Mouse (Mus musculus) right cerebral cortex, postnatal 14 days (tissue): ENCODE results near the gene Itgb3.
A peak's percentile ranks its signal among the peaks of the same experiment; 100 is the strongest.

Source experiments
- DNase-seq: peaks from one replicate; pipeline ENCODE4 v3.0.0; 2022

Itgb3 gene

DNA sequence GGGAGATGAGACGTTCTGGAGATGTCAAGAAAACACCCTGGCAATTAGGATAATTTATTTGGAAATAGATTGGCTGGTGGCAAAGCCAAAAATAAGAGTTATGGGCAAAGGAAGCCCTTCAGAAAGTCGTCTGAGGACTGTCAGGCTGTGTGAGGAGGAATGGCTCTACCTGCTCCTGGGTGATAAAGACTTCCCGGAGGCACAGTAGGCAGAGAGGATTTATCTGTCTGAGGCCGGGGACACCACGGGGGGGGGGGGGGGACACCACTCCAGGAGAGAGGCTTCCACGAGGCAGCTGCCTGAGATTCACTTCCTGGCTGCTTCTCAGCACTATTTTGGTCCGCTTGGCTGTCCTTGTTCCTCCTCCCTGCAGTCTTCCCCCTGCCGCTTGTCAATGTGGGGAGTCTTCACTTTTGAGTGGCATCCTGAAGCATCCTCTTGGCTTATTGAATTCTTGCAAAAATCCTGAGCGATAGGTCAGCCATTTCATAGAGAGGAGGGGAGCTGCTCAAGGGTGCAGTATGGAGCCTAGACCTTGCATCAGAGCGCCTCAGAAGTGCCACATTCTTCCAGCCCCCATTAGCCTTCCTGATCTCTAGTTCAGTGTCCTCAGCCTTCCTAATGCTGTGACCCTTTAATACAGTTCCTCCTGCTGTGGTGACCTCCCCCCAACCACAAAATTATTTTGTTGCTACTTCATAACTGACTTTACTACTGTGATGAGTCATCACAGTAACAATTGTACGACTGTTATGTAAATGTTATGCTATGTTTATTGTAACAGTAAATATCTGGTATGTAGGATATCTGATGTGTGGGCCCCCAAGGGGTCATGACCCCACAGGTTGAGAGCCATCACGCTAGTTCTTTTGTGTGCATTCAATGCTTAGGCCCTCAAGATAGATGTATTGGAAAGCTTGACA is 14.5 kb downstream of the Itgb3 start:
- no peak for DNase-seq

DNA sequence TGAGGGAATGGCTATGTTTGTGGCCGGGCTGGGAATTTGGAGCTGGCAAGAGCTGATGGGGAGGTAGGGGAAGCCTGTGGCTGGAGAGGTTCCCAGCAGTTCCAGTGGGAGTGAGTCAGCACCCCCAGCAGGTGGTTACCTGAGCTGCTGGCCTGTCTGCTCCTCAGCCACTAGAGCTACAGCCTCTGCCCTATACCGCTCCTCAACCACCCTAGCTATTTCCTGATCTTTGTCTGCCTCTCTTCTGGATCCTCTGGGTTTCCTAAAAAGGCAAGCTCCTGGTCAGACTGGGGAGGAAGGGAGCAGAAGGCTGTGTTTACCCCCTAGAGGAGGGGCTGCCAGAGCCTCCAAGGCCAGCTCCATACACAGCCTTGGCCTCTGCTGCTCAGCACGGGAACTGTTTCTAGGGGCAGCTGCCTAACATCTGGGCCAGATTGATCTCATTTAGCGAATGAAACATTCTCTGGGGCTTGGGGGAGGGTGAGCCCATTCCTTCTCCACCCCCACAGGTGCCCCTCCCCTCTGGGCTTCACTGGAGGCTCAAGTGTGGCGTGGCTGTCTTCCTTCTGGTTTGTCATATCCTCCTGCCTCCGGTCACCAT is 17.1 kb downstream of the Itgb3 start:
- no peak for DNase-seq

DNA sequence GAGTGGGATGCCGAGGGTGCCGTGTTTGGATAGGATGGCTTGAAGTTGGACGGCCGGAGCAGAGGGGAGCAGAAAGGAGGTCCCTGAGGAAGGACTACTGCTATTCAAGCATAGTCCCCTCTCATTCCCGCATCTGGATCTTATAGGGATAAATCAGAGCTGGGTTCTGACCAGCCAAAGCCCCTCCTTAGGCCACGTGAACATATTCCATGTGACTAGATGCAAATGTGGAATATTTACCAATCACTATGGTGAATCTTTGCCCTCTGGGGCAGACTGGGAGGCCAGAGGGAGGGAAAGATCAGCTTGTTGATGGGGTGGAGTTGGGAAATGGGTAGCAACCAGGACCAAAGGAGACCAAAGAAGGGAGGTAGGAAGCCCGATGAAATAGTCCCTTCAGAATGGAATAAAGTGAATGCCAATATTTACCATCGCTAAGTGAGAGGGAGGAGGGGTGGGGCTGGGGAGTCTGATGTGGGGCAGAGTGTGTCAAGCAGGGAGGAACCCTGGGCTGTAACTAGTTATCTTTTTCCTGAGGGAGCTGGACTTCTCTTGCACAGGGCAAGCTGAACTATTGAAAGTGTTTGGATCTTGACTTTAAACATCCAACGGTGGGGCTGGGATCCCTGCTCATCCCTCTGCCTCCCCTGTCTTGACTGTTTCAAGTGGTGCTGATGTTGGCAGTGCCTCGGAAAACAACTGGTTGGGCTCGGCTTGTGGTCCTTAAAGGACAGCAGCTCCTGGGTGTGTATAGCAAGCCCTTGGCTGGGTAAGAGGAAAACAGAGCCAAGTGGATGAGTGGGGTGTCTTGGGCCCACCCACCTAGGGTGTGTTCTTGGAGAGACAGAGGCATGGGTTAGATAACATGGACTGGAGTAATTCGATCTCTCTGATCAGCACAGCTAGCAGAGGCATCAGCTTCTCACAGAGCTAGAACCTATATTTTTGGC is 17.9 kb downstream of the Itgb3 start:
- DNase-seq = no peak

DNA sequence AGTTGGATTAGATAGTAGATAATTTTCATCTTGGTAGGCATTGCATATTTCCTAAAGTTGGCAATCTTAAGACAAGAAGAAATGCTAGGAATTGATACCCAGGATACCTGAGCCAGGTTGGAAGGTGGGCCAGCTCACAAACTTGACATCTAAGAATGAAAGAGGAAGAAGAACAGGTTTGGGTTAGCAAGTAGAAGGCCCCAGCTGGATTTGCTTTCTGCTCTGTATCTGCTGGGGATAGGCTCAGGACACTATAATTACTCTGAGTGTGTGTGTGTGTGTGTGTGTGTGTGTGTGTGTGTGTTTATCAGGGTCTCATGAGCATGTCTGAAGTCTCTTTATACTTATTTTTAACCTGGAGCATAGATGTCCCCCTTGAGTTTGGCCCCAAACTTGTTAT is 18.8 kb downstream of the Itgb3 start:
- no peak for DNase-seq

DNA sequence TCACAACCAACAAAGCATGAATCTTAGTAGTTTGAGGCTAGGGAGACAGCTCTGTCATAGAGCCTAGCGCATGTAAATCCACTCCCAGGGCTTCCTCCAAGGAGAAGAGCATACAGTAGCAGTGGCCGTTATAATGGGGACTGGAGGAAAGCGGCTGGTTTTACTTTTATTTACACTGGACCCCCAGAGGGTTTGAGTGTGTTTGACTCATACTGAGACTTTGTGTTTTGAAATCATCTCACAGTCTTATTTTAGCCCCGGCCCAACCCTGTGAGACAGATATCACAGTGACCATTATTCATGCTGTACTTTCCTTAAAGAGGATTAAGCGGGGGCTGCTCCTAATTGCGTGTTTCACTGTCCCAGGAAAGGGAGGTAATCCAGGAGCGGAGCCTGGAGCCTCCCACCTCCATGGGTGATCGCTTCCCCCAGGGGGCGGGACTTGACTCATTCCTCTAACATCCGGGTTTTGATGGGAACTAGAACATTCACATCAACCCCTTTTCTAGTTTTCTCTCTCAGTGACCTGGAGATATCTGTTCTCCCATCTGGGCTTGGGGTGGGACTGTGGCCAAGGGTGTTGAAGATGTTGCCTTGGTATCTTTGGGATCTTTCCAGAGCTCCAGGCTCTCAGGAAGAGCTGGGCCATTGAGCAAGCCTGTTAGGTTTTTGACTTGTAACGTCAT is 20.0 kb downstream of the Itgb3 start:
- no peak for DNase-seq

DNA sequence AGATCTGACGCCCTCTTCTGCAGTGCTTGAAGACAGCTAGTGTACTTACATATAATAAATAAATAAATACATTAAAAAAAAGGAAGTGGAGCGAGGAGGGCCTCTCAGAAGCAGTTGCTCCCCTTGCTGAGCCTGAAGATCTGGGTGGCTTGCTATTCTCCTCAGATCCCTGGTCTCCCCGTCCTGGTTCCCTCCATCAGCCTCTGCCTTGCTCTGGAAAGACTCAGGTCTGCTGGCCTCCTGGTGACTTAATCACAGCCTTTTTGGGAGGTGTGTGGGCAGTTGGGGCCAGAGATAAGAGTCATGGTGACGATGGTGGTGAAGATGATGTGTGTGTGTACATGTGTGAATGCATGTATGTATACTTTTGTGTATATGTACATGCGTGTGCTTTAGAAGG is 20.8 kb downstream of the Itgb3 start:
- DNase-seq = no peak

DNA sequence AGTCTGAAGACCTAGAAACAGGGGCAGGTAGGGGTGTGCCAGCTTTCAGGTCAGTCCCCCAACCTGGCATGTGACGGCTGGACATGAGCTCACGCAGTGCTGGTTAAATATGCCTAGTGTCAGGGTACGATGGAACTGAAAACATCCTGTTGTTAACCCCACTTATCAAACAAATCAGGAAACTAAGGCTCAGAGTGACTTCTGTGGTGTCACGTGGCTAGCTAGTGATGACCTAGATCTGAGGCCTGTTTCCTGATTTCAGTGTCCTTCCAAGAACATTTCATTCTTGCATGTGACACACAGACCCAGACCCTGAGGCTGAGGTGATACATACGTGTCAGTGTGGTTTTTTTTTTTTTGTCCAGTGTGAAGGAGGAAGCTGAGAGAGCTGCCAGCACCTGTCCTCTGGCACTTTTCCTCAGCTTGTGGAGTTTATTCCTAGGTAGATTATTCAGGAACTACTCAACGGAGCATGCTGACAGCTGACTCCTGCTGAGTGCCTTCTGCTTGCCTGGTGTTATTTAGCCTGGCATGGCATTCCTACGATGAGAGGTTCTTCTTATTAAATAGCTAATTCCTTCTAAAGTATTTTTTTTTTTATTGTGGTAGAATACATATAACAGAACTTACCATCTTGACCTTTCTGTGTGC is 22.5 kb downstream of the Itgb3 start:
- DNase-seq = no peak

DNA sequence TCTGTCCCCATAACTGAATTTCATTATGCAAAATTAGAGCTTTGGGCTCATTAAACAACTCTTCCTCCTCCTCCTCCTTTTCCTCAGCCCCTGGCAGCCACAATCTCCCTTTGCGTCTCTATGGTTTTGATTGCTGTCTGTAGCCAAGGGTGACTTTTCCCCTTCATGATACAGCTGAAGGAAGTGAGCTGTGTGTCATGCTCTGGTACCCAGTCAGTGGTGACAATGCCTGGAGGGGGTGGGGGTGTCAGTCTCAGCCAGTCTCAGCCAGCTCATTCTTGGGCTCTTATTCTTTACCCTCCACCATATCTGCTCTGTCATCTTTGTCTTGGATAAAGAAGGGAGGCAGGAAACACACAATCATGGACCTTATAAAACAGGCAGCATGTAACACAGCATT is 23.5 kb downstream of the Itgb3 start:
- DNase-seq = no peak

DNA sequence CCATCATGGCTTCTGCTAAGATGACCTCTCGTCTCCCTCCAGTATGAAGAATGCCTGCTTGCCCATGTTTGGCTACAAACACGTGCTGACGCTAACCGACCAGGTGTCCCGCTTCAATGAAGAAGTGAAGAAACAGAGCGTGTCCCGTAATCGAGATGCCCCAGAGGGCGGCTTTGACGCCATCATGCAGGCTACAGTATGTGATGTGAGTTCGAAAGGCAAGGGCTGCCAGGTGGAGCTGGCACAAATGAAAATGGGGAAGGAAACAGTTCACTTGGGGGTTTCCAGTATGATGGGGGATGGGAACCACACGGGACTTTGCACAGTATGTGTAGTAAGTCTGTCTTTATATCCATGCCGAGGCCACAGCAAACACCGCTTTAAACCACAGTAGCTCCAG is 29.2 kb downstream of the Itgb3 start:
- DNase-seq = no peak

DNA sequence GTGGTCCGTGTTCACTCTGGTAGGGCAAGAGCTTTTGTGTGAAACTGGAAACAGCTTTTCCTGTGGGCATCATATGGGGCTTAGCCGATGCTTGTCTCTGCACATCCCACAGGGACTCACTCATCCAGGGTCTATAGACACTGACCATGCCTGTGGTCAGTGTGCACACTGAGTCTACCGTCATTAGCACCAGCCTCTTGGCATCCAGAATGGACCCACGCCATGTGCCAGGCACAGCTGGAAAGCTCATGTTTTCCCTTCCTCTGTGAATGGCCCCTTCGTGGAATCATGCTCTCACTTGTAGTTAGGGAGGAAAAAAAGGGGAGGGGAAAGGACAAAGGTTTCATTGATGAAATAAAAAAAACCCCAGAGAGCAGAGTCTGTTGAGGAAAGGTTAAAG is 30.2 kb downstream of the Itgb3 start:
- DNase-seq = no peak

DNA sequence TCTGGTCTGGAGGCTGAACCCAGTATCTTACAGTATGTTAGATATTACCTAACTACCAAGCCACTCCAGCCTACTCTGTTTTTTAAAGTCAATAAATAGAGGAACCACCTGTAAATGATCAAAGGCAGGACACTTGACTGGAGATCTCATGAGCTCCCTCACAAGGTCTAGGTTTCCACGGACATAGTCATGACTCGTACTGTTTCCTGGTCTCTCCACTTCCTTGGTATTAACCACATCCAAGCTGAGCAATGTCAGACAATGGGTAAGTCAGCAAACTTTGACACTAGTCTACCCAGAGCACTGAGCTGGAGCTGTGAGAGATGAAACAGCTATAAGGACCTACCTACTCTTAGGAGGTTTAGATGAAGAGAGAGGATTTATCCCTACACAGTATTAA is 31.1 kb downstream of the Itgb3 start:
- DNase-seq = no peak

DNA sequence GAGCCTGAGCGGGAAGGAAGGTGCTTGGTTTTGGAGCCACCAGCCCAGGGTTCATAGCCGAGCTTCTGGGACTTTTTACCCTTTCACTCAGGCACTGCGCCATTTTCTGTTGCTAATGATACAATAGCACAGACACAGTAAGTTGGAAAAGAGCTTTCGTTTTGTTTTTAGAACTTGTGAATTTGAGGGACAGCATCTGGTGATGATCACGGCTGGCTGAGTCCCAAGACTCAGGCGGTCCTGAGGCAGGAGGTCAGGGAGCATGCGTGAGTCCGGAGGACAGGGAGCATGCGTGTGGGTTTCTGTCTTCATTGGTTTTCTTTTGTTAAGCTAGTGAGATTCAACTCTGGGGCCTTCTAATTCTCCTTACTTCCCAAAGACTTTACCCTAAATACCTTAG is 31.8 kb downstream of the Itgb3 start:
- no peak for DNase-seq

DNA sequence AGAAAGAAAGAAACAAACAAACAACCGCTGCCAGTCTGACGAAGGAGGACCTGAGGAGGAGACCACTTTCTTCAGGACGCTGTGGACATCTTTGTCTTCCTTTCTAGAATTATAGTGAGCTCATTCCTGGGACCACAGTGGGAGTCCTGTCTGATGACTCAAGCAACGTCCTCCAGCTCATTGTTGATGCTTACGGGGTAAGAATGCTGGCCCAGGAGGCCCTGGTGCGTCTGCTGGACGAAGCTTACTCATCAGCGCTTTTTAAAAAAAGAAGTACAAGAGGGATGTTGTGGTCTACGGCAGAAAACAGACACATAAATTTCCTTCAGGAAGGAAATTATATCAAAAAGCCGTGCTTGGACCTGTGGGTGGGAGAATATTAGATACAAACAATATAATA is 33.1 kb downstream of the Itgb3 start:
- DNase-seq = no peak

DNA sequence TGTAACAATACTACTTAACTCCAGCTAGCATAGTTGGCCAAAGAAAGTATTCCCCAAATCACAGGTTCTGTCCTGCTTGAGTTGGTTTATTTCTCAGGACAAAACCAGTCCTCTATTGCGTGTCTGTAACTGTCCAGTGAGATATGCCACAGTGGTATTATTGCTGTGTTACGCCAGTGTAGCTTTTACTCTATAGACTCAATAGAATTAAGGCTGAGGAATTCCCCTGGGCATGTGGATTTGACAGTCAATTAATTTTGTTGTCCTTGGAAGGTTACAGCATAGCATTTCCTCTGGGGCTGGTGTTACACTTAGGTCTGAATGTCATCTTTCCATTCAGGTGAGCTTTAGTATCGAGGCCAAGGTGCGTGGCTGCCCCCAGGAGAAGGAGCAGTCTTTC is 35.4 kb downstream of the Itgb3 start:
- DNase-seq = no peak

DNA sequence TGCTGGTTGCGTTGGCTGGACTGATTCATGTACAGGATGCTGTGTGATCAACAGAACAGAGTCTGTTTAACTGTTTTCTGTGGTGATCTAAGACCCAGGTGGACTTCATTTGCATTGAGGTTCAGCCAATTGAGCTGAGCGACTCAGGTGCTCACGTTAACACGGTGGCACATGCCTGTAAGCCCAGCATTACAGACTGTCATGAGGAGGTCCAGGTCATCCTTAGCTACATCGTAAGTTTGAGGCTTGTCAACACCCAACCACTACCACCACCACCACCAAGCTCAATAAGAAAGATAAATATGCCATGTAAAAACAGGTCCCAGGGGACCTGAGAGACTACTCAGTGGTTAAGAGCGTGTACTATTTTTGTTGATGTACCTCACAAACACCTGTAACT is 37.6 kb downstream of the Itgb3 start:
- no peak for DNase-seq

DNA sequence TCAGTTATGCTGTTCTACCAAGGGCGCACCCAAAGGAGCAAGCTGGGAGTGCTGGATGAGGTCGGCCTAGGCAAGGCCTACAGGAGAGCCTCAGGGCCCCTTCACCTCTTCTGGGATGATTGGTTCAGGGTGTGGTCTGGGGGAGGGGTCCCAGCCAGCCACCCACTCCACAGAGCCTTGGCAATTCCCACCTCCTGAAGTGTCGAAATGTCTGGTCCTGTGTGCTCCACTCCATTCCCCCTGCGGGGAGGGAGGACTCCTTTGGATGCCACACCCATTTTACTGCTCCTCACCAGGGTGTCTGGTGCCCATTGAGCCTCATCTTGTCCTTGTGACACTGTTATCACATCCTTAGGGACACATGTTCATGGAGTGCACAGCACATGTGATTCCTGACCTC is 38.4 kb downstream of the Itgb3 start:
- DNase-seq = no peak

DNA sequence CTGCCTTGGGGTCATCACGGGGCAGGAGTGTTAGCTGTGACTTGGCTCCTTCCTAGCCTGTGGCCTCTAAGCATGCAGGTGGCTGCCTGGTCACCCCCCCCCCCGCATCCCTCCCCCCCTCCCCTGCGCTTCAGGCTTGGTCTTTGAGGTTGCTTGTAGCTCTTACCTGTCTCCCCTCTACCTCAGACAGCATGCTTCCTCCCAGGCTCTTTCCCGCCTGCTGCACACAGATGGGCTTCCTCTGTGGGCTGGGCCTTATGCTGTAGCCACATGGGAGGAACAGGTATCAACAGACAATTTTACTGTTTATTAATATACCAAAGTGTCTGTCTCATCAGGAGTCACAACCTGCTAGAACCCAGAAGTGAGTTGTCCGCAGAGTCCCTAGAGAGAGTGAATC is 38.8 kb downstream of the Itgb3 start:
- no peak for DNase-seq

DNA sequence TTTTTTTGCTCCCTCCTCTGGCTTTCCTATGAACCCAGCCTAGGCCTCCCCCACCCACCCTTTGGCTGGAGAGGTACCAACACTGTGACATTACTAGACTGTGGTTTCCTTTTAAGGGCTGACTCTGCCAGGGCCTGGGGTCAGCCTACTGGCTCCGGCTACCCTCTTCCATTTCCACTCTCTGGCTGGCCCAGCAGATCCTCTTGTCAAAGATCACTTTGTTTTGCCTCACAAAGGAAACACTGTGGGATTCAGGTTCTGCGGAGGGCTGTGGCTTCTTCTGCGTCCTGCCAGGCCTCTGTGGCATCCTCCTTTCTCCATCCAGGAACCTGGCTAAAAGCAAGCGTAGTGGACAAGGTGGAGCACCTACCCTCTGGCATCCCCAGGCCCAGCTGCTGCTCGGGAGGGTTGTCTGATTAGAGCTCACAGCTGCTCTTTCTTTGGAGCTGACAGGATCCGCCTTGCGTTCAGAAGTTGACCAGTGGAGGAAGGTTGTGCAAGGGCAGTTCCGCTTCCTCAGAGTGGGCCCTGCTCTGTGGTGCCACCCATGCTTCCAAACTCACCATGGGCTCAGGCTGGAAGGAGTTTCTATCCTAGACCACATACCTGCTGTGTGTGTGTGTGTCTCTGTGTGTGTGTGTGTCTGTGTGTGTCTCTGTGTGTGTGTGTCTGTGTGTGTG is 39.5 kb downstream of the Itgb3 start:
- DNase-seq = no peak

DNA sequence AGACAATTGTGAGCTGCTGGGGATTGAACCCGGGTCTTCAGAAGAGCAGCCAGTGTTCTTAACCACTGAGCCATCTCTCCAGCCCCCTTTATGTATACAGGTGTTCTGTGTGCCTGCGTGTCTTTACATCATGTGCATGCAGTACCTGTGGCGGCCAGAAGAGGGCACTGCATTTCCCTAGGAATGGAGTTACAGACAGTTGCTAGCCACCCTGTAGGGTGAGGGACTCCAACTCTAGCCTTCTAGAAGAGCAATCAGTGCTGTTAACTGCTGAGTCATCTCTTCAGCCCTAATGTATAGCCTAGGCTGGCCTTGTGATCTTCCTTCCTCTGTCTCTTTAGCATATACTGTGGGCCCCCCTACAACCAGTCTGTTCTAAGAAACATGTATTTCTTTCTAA is 40.8 kb downstream of the Itgb3 start:
- peak; percentile 47 for DNase-seq

DNA sequence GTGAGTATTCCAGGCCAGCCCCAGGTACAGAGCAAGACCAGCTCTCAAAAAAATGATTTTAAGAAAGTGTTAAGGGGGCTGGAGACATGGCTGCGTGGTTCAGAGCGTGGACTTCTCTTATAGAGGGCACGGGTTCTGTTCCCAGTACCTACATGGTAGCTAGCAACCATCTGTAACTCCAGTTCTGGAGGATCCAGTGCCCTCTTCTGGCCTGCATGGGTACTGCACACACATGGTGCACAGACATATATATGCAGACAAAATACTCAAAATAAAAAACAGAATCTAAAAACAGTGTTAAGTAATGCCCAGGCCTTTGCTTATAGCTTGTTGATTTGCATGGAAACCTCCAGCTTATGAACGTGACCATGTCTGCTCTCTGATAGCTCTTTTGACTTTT is 52.8 kb downstream of the Itgb3 start:
- no peak for DNase-seq

DNA sequence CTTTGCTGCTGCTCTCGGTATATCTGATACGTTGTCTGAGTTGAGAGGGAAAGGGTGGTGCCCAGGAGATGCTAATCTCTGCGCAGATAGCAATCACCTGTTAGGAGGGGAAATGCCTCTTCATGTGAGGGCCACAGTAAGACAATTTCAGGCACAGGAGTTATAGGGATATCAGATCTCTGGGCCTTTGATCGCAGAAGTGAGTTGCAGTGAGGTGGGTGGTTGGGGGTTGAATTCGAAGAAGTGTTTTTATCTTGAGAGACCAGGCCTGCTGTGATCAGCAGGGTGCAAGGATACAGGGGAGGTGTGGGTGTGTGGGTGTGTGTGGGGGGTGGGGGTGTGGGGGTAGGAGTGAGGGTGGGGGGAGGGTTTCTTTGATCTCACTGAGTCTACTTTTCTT is 53.3 kb downstream of the Itgb3 start:
- no peak for DNase-seq
